Mouse (Mus musculus): ENCODE measurements at regions not wholly inside any gene's neighbourhood (a gene's known extent, or its start where the extent isn't known, plus 50 kb on each side); places are given as distances from the start of the nearest gene placed in this dataset.

DNA sequence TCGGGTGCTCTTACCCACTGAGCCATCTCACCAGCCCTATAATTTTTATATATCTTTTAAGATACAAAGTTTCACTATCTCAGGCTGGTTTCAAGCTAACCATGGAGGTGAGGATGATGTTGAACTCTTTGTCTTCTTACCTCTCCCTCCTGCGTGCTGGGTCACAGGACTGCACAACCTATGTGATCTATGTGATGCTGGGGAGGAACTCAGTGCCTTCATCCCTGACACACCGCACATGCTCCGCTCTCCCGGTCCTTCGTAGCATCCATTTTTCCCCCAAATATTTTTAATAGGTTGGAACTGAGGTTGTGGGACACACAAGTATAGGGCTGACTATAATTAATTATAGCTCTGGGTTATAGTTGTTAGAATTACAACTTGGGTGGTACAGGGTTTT is 75.9 kb upstream of the Caprin1 start:
- TF ChIP-seq CTCF (IDR thresholded peaks at IDR 0.05; ENCODE audit: borderline replicate concordance, extremely low read depth, insufficient read depth, insufficient read length) (no peak), POLR2A (IDR thresholded peaks at IDR 0.05; ENCODE audit: borderline replicate concordance, extremely low read depth, insufficient read depth, insufficient read length, poor library complexity, severe bottlenecking) (no peak)
